31 mouse cellular contexts compared by ENCODE assay signal in the genomic region with DNA sequence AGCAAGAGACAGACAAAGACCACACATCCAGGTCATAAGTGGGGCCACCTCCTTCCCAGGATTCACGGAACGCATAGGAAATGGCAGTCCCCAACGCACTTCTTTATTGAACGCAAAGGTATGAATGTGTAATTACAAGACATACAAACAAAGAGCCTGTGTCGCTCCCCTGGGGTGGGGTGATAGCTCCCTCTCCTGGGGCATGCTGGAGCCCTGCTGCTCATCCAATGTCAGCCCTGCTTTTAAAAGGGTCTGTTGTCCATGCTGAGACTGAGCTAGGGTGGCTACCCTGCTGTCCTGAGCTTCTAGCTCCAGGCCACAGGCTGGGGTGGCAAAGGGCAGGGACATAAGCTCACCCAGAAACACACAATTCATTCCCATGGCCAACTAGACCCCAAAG. TPM values are rescaled to one million over a fixed set of nuclear protein-coding genes. Genes with fewer than 3 reads are reported as not detected.
DNase-seq lines count a peak whose midpoint lies in the region; ATAC-seq and TF ChIP-seq lines count a peak whose summit lies in the region.
"Had no signal": no experiment of that assay in that cellular context is flagged by ENCODE, and none has a peak within 500 bp of the region (broad histone marks: within the 10 kb centered on the region; RNA-seq: fewer than 3 reads in every experiment).

No protein-coding gene starts in this region.

- ATAC-seq in kidney, postnatal 0 days (replicated peaks; ENCODE audit: low FRiP score, low read depth), result no peak
- no peak for ATAC-seq in midbrain, embryonic 11.5 days (ENCODE audit: low FRiP score)
- ATAC-seq in midbrain, embryonic 13.5 days, result no peak
- ATAC-seq in megakaryocyte progenitor cell, adult 5-6 weeks (replicated peaks; ENCODE audit: poor library complexity), result 0 out of 2 replicates have a peak, but pooled peaks have one; percentile 31
- no peak for ATAC-seq in hindbrain, embryonic 14.5 days (ENCODE audit: low FRiP score)
- ATAC-seq: forebrain, postnatal 0 days; hindbrain, postnatal 0 days; intestine, embryonic 16.5 days; Patski had no signal

- peaks cover 33% of the 10 kb centered on the region for H3K36me3 ChIP-seq in kidney, postnatal 0 days (ENCODE audit: insufficient read depth, low read length)
- H3K36me3 ChIP-seq in midbrain, embryonic 11.5 days (ENCODE audit: control insufficient read depth, insufficient read depth, low read length), result 0 out of 2 replicates have a peak, but pooled peaks cover 3% of the 10 kb centered on the region
- H3K36me3 ChIP-seq in midbrain, embryonic 13.5 days, result peaks cover 34% of the 10 kb centered on the region
- H3K36me3 ChIP-seq in hindbrain, embryonic 14.5 days (replicated peaks; ENCODE audit: control insufficient read depth, insufficient read depth), result peaks cover 32% of the 10 kb centered on the region

- H3K9ac ChIP-seq in kidney, postnatal 0 days (ENCODE audit: low read depth, low read length), result no peak overlapping the region
- H3K9ac ChIP-seq in midbrain, embryonic 11.5 days (ENCODE audit: low read length), result no peak overlapping the region
- H3K9ac ChIP-seq in midbrain, embryonic 13.5 days (replicated peaks), result no peak overlapping the region
- no peak overlapping the region for H3K9ac ChIP-seq in hindbrain, embryonic 14.5 days
- H3K9ac ChIP-seq: forebrain, postnatal 0 days; kidney, embryonic 15.5 days; limb, embryonic 15.5 days; lung, embryonic 14.5 days; neural tube, embryonic 15.5 days; stomach, embryonic 15.5 days had no signal

- H3K4me2 ChIP-seq in kidney, postnatal 0 days (ENCODE audit: low read length), result no peak overlapping the region
- H3K4me2 ChIP-seq in midbrain, embryonic 11.5 days, result no peak overlapping the region
- H3K4me2 ChIP-seq in midbrain, embryonic 13.5 days (replicated peaks), result no peak overlapping the region
- H3K4me2 ChIP-seq in hindbrain, embryonic 14.5 days (replicated peaks), result no peak overlapping the region
- H3K4me2 ChIP-seq: heart, embryonic 11.5 days; kidney, embryonic 15.5 days; limb, embryonic 15.5 days; lung, embryonic 14.5 days; neural tube, embryonic 15.5 days; stomach, embryonic 15.5 days had no signal

- H3K27me3 ChIP-seq in kidney, postnatal 0 days (ENCODE audit: insufficient read depth, low read length), result no peaks in the 10 kb centered on the region
- H3K27me3 ChIP-seq in midbrain, embryonic 11.5 days (ENCODE audit: control insufficient read depth, insufficient read depth, low read length), result no peaks in the 10 kb centered on the region
- no peaks in the 10 kb centered on the region for H3K27me3 ChIP-seq in midbrain, embryonic 13.5 days
- no peaks in the 10 kb centered on the region for H3K27me3 ChIP-seq in hindbrain, embryonic 14.5 days (ENCODE audit: control insufficient read depth, insufficient read depth, low read length)
- H3K27me3 ChIP-seq: kidney, embryonic 15.5 days; limb, embryonic 15.5 days; neural tube, embryonic 15.5 days; Patski; stomach, embryonic 15.5 days had no signal

- intact Hi-C loops in heart, postnatal 25 days (cut with DNase I), result no loop called here

- no peak overlapping the region for H3K4me3 ChIP-seq in kidney, postnatal 0 days (replicated peaks; ENCODE audit: low read depth, low read length)
- H3K4me3 ChIP-seq in midbrain, embryonic 11.5 days (ENCODE audit: low read depth, low read length), result no peak overlapping the region
- H3K4me3 ChIP-seq in midbrain, embryonic 13.5 days (replicated peaks), result no peak overlapping the region
- no peak overlapping the region for H3K4me3 ChIP-seq in hindbrain, embryonic 14.5 days (replicated peaks; ENCODE audit: low read length)
- H3K4me3 ChIP-seq: erythroblast, embryonic 14.5 days; kidney, embryonic 15.5 days; limb, embryonic 10.5 days; limb, embryonic 15.5 days; neural tube, embryonic 15.5 days; stomach, embryonic 15.5 days had no signal

- no peak overlapping the region for H3K27ac ChIP-seq in kidney, postnatal 0 days
- no peak overlapping the region for H3K27ac ChIP-seq in midbrain, embryonic 11.5 days (ENCODE audit: low read depth, low read length)
- H3K27ac ChIP-seq in midbrain, embryonic 13.5 days, result no peak overlapping the region
- no peak overlapping the region for H3K27ac ChIP-seq in hindbrain, embryonic 14.5 days
- H3K27ac ChIP-seq: hindbrain, postnatal 0 days; kidney, embryonic 15.5 days; limb, embryonic 10.5 days; limb, embryonic 15.5 days; neural tube, embryonic 15.5 days; stomach, embryonic 15.5 days had no signal

- no peaks in the 10 kb centered on the region for H3K4me1 ChIP-seq in kidney, postnatal 0 days (replicated peaks; ENCODE audit: insufficient read depth, low read length)
- no peaks in the 10 kb centered on the region for H3K4me1 ChIP-seq in midbrain, embryonic 11.5 days (ENCODE audit: control insufficient read depth, insufficient read depth, low read length)
- no peaks in the 10 kb centered on the region for H3K4me1 ChIP-seq in midbrain, embryonic 13.5 days (replicated peaks)
- no peaks in the 10 kb centered on the region for H3K4me1 ChIP-seq in hindbrain, embryonic 14.5 days (replicated peaks; ENCODE audit: control insufficient read depth, insufficient read depth, low read length)
- H3K4me1 ChIP-seq: limb, embryonic 15.5 days; neural tube, embryonic 15.5 days; stomach, embryonic 15.5 days had no signal

- H3K9me3 ChIP-seq in kidney, postnatal 0 days (replicated peaks; ENCODE audit: low read length), result no peaks in the 10 kb centered on the region
- H3K9me3 ChIP-seq in midbrain, embryonic 11.5 days (ENCODE audit: control insufficient read depth, low read length), result no peaks in the 10 kb centered on the region
- no peaks in the 10 kb centered on the region for H3K9me3 ChIP-seq in midbrain, embryonic 13.5 days
- no peaks in the 10 kb centered on the region for H3K9me3 ChIP-seq in hindbrain, embryonic 14.5 days (ENCODE audit: control insufficient read depth, low read length)
- H3K9me3 ChIP-seq: G1E; kidney, embryonic 15.5 days; limb, embryonic 10.5 days; limb, embryonic 15.5 days; neural tube, embryonic 15.5 days; stomach, embryonic 15.5 days had no signal

- 87% methylated on average over 5 of the region's 5 CpGs for WGBS in kidney, postnatal 0 days
- WGBS in midbrain, embryonic 11.5 days, result 84% methylated on average over 5 of the region's 5 CpGs
- WGBS in midbrain, embryonic 13.5 days, result 87% methylated on average over 5 of the region's 5 CpGs
- 84% methylated on average over 5 of the region's 5 CpGs for whole genome bisulfite sequencing in hindbrain, embryonic 14.5 days

- TF ChIP-seq CTCF in kidney, postnatal 0 days (IDR thresholded peaks at IDR 0.05; ENCODE audit: low read depth), result peak; percentile 29; the same call in 1 of the 2 replicates

- DNase-seq in heart, adult 11 months, result peak; percentile 85
- DNase-seq in heart, postnatal 25 days (ENCODE audit: low spot score), result no peak
- DNase-seq in kidney, postnatal 0 days (ENCODE audit: low spot score), result no peak
- DNase-seq in kidney, postnatal 25 days, result no peak
- DNase-seq in midbrain, embryonic 11.5 days (ENCODE audit: low spot score, missing footprints), result peak; percentile 12
- no peak for DNase-seq in hindbrain, embryonic 14.5 days (ENCODE audit: low spot score)
- DNase-seq: cerebellum, adult 11 months; cerebellum, adult 9-11 months; forebrain, postnatal 0 days; gastrocnemius, postnatal 10 days; kidney, postnatal 4 days; lung, embryonic 14.5 days; lung, postnatal 14 days; midbrain, embryonic 14.5 days; retina, postnatal 1 day; right cerebral cortex, postnatal 14 days; thymus, adult 2 months; thymus, postnatal 36 days had no signal

RNA-seq across cellular contexts. Expression of a gene that starts 32.9 kb away (rescaled TPM):
- total RNA-seq in heart, postnatal 25 days (2021), result 100 to 1,000 TPM; 810 to 852 TPM
- polyA plus RNA-seq in kidney, postnatal 0 days (2015; fragmentation: Nextera tagmentation; extraction: Ambion mirVana), result 31.5 and 33.6 TPM in 2 replicates
- 0.93 and 1.8 TPM in 2 replicates for polyA plus RNA-seq in midbrain, embryonic 11.5 days (2014; fragmentation: Nextera tagmentation; extraction: Ambion mirVana)
- 2.2 and 2.6 TPM in 2 replicates for polyA plus RNA-seq in midbrain, embryonic 13.5 days (2015; fragmentation: Nextera tagmentation; extraction: Ambion mirVana)
- 1.3 and 2.6 TPM in 2 replicates for total RNA-seq in megakaryocyte progenitor cell, adult 5-6 weeks (2015)
- 7.2 and 8.9 TPM in 2 replicates for total RNA-seq in megakaryocyte progenitor cell, adult 5-6 weeks (2017)
- polyA plus RNA-seq in hindbrain, embryonic 14.5 days (2014; fragmentation: Nextera tagmentation; extraction: Ambion mirVana), result 3.1 and 3.2 TPM in 2 replicates

Comparison
In these comparisons a context has a peak if more than half of its experiments do, and no peak if none do; other contexts are left out.
1. DNase-seq: peak in heart, adult 11 months (single experiment) and midbrain, embryonic 11.5 days (single experiment); none in heart, postnatal 25 days (single experiment), kidney, postnatal 0 days (single experiment), kidney, postnatal 25 days (0 of 2) and hindbrain, embryonic 14.5 days (single experiment).